Mouse (Mus musculus): Measurements from ENCODE around the gene Nrtn. TPM values are rescaled to one million over a fixed set of nuclear protein-coding genes. Genes with fewer than 3 reads are reported as not detected.

Gene Nrtn
- polyA plus RNA-seq, 1 experiment from 2014 or later = 2.9 TPM

- Histone ChIP-seq H3K36me3 (ENCODE audit: control insufficient read depth, insufficient read depth, low read length) (no peaks in the 10 kb centered on the region), H3K9ac (replicated peaks; ENCODE audit: low read depth, low read length) (no peak overlapping the region), H3K4me2 (ENCODE audit: low read depth, low read length) (no peak overlapping the region), H3K27ac (ENCODE audit: low read depth, low read length) (no peak overlapping the region), H3K4me3 (ENCODE audit: low read depth, low read length) (no peak overlapping the region), H3K4me1 (ENCODE audit: control insufficient read depth, insufficient read depth, low read length) (no peaks in the 10 kb centered on the region), H3K9me3 (ENCODE audit: control insufficient read depth, low read length) (no peaks in the 10 kb centered on the region), H3K27me3 (ENCODE audit: control insufficient read depth, insufficient read depth, low read length) (no peaks in the 10 kb centered on the region)
- 89% methylated on average over 13 of the region's 13 CpGs for WGBS
- ATAC-seq (ENCODE audit: low read depth) = no peak
Measured at GRCm38 (mm10) chr17:56780291-56780978, 23.1 kb upstream of the Nrtn start.

GRCm38 (mm10) chr17:56778779-56779362 lies 21.5 kb upstream of the Nrtn start:
- ATAC-seq (ENCODE audit: low read depth) = no peak
- H3K27ac ChIP-seq (ENCODE audit: low read depth, low read length) = no peak overlapping the region
- no peaks in the 10 kb centered on the region for H3K36me3 ChIP-seq (ENCODE audit: control insufficient read depth, insufficient read depth, low read length)
- H3K27me3 ChIP-seq (ENCODE audit: control insufficient read depth, insufficient read depth, low read length) = no peaks in the 10 kb centered on the region
- no peaks in the 10 kb centered on the region for H3K4me1 ChIP-seq (ENCODE audit: control insufficient read depth, insufficient read depth, low read length)
- H3K9ac ChIP-seq (replicated peaks; ENCODE audit: low read depth, low read length) = no peak overlapping the region
- WGBS = 62% methylated on average over 3 of the region's 3 CpGs
- no peak overlapping the region for H3K4me2 ChIP-seq (ENCODE audit: low read depth, low read length)
- H3K4me3 ChIP-seq (ENCODE audit: low read depth, low read length) = no peak overlapping the region
- no peaks in the 10 kb centered on the region for H3K9me3 ChIP-seq (ENCODE audit: control insufficient read depth, low read length)

DNA sequence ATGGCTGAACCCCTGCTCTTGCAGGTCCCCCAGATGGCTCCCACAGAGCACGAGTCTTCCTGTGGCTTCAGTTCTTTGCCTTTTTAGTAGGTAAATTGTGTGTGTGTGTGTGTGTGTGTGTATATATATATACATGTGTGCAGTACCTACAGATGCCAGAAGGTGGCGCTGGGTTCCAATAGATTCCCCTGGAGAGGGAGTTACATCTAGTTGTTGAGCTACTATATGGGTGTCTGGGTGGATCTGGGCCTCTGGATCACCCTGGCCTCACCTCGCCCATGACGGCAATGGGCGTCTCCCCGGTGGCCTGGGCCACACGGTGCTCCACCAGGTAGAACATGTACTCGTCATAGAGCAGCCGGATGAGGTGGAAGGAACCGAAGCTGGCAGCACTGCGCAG lies 20.2 kb upstream of the Nrtn start:
- H3K27ac ChIP-seq (ENCODE audit: low read depth, low read length) = no peak overlapping the region
- H3K27me3 ChIP-seq (ENCODE audit: control insufficient read depth, insufficient read depth, low read length) = no peaks in the 10 kb centered on the region
- H3K4me1 ChIP-seq (ENCODE audit: control insufficient read depth, insufficient read depth, low read length) = no peaks in the 10 kb centered on the region
- H3K9ac ChIP-seq (replicated peaks; ENCODE audit: low read depth, low read length) = no peak overlapping the region
- no peak overlapping the region for H3K4me2 ChIP-seq (ENCODE audit: low read depth, low read length)
- H3K4me3 ChIP-seq (ENCODE audit: low read depth, low read length) = no peak overlapping the region
- no peaks in the 10 kb centered on the region; the same call in 1 of the 2 replicates for H3K36me3 ChIP-seq (ENCODE audit: control insufficient read depth, insufficient read depth, low read length)
- 92% methylated on average over 11 of the region's 11 CpGs for WGBS
- H3K9me3 ChIP-seq (ENCODE audit: control insufficient read depth, low read length) = no peaks in the 10 kb centered on the region
- no peak for ATAC-seq (ENCODE audit: low read depth)

DNA sequence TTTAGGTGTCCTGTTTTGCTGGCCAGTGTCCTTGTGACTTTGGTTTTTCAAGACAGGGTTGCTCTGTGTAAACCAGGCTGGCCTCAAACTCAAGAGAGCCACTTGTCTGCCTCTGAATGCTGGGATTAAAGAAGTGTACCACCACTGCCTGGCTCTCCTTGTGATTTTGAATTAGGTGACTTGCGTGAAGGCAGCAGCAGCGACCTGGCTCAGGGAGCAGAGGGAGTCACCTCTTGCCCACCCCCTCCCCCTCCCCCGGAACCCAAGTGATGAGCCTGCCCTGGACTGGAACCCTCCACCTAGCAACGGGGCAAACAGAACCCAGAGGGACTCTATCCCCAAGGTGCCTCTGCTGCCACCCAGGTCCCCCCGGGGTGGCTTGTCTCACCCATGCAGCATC lies 12.6 kb upstream of the Nrtn start, which contains the start of gene Prr22:
Prr22 (plus strand) TSS at position 301 of the 400 bp plus-strand sequence.
- Histone ChIP-seq H3K4me1 (ENCODE audit: control insufficient read depth, insufficient read depth, low read length) (peaks cover 4% of the 10 kb centered on the region; the same call in 1 of the 2 replicates), H3K9ac (replicated peaks; ENCODE audit: low read depth, low read length) (no peak within 1 kb of the TSS), H3K9me3 (ENCODE audit: control insufficient read depth, low read length) (no peaks in the 10 kb centered on the region), H3K27me3 (ENCODE audit: control insufficient read depth, insufficient read depth, low read length) (no peaks in the 10 kb centered on the region), H3K36me3 (ENCODE audit: control insufficient read depth, insufficient read depth, low read length) (peaks cover 35% of the 10 kb centered on the region), H3K4me3 (ENCODE audit: low read depth, low read length) (no peak within 1 kb of the TSS), H3K27ac (ENCODE audit: low read depth, low read length) (no peak within 1 kb of the TSS), H3K4me2 (ENCODE audit: low read depth, low read length) (no peak within 1 kb of the TSS)
- WGBS = 89% methylated on average over 5 of the region's 5 CpGs
- no peak for ATAC-seq (ENCODE audit: low read depth)

DNA sequence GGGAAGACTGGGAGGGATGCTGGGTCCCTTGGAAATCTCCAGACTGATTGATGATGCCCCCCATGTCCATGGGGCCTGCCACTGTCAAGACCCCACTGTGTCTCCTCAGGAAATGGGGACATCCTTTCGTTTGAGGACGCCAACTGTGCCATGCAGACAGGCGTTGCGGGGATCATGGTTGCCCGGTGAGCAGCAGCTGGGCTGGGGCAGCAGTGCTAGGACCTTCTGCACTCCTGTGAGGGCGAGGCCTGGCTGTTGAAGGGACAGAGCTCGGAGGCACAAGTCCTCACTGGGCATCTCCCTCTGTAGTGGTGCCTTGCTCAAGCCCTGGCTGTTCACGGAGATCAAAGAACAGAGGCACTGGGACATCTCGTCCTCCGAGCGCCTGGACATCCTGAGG lies 11.6 kb upstream of the Nrtn start:
- no peak overlapping the region for H3K4me2 ChIP-seq (ENCODE audit: low read depth, low read length)
- H3K27ac ChIP-seq (ENCODE audit: low read depth, low read length) = no peak overlapping the region
- peaks cover 4% of the 10 kb centered on the region; the same call in 1 of the 2 replicates for H3K4me1 ChIP-seq (ENCODE audit: control insufficient read depth, insufficient read depth, low read length)
- no peak overlapping the region for H3K9ac ChIP-seq (replicated peaks; ENCODE audit: low read depth, low read length)
- H3K9me3 ChIP-seq (ENCODE audit: control insufficient read depth, low read length) = no peaks in the 10 kb centered on the region
- no peaks in the 10 kb centered on the region for H3K27me3 ChIP-seq (ENCODE audit: control insufficient read depth, insufficient read depth, low read length)
- H3K4me3 ChIP-seq (ENCODE audit: low read depth, low read length) = no peak overlapping the region
- no peak for ATAC-seq (ENCODE audit: low read depth)
- H3K36me3 ChIP-seq (ENCODE audit: control insufficient read depth, insufficient read depth, low read length) = peaks cover 35% of the 10 kb centered on the region
- 95% methylated on average over 11 of the region's 11 CpGs for WGBS

GRCm38 (mm10) chr17:56767531-56768135 lies 10.3 kb upstream of the Nrtn start:
- Histone ChIP-seq H3K36me3 (ENCODE audit: control insufficient read depth, insufficient read depth, low read length) (peaks cover 35% of the 10 kb centered on the region), H3K27me3 (ENCODE audit: control insufficient read depth, insufficient read depth, low read length) (no peaks in the 10 kb centered on the region), H3K9ac (replicated peaks; ENCODE audit: low read depth, low read length) (no peak overlapping the region), H3K27ac (ENCODE audit: low read depth, low read length) (no peak overlapping the region), H3K4me1 (ENCODE audit: control insufficient read depth, insufficient read depth, low read length) (peaks cover 4% of the 10 kb centered on the region; the same call in 1 of the 2 replicates), H3K4me3 (ENCODE audit: low read depth, low read length) (no peak overlapping the region), H3K4me2 (ENCODE audit: low read depth, low read length) (no peak overlapping the region), H3K9me3 (ENCODE audit: control insufficient read depth, low read length) (no peaks in the 10 kb centered on the region)
- ATAC-seq (ENCODE audit: low read depth) = no peak
- WGBS = 97% methylated on average over 29 of the region's 29 CpGs

- Histone ChIP-seq H3K9me3 (ENCODE audit: control insufficient read depth, low read length) (no peaks in the 10 kb centered on the region), H3K9ac (replicated peaks; ENCODE audit: low read depth, low read length) (no peak overlapping the region), H3K4me2 (ENCODE audit: low read depth, low read length) (no peak overlapping the region), H3K4me1 (ENCODE audit: control insufficient read depth, insufficient read depth, low read length) (peaks cover 7% of the 10 kb centered on the region; the same call in 1 of the 2 replicates), H3K27me3 (ENCODE audit: control insufficient read depth, insufficient read depth, low read length) (no peaks in the 10 kb centered on the region), H3K36me3 (ENCODE audit: control insufficient read depth, insufficient read depth, low read length) (peaks cover 35% of the 10 kb centered on the region), H3K4me3 (ENCODE audit: low read depth, low read length) (no peak overlapping the region), H3K27ac (ENCODE audit: low read depth, low read length) (no peak overlapping the region)
- 95% methylated on average over 27 of the region's 27 CpGs for WGBS
- no peak for ATAC-seq (ENCODE audit: low read depth)
Measured at GRCm38 (mm10) chr17:56766631-56767405, 9.5 kb upstream of the Nrtn start.

DNA sequence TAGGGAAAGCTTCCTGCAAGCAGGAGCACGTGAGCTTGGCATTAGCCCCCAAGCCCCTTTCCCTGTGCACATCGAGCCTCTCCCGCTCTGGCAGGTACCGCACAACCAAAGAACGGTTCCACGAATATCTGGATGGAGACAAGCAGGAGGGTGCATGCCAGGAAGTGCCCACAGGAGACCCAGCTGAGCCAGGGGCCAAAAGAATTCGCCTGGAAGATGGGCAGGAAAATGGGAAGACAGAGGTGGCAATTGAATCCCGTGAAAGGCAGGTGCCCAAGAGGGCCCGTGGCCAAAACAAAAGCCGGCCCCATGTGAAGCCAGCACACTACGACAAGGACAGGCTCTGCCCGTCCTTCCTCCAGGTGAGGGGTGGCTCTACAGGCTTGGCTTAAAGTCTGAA lies 8.1 kb upstream of the Nrtn start:
- H3K27ac ChIP-seq (ENCODE audit: low read depth, low read length) = peak overlapping the region; percentile 93
- H3K4me3 ChIP-seq (ENCODE audit: low read depth, low read length) = peak overlapping the region; percentile 55
- peaks cover 32% of the 10 kb centered on the region for H3K36me3 ChIP-seq (ENCODE audit: control insufficient read depth, insufficient read depth, low read length)
- H3K9me3 ChIP-seq (ENCODE audit: control insufficient read depth, low read length) = no peaks in the 10 kb centered on the region
- H3K4me1 ChIP-seq (ENCODE audit: control insufficient read depth, insufficient read depth, low read length) = peaks cover 9% of the 10 kb centered on the region; the same call in 1 of the 2 replicates
- peak overlapping the region; percentile 67 for H3K4me2 ChIP-seq (ENCODE audit: low read depth, low read length)
- H3K27me3 ChIP-seq (ENCODE audit: control insufficient read depth, insufficient read depth, low read length) = peaks cover 2% of the 10 kb centered on the region; the same call in 1 of the 2 replicates
- H3K9ac ChIP-seq (replicated peaks; ENCODE audit: low read depth, low read length) = peak overlapping the region; percentile 57
- 53% methylated on average over 12 of the region's 12 CpGs for WGBS
- ATAC-seq (ENCODE audit: low read depth) = peak; percentile 4

All from neural tube, embryonic 14.5 days (tissue).